Mouse (Mus musculus) G1E (cell line): Measurements from ENCODE around the gene Pfas.

Experiments
- CTCF ChIP-seq: IDR thresholded peaks from 2 replicates; pipeline ENCODE4 v1.5.1; 2012; ENCODE audit warnings: low read depth, low read length, inconsistent platforms, mixed read lengths
- GATA1 ChIP-seq: IDR thresholded peaks from 2 replicates; pipeline ENCODE4 v1.6.1; 2012; ENCODE audit warnings: borderline replicate concordance, low read length, inconsistent platforms, mixed read lengths
- GATA2 ChIP-seq: IDR thresholded peaks from 2 replicates; pipeline ENCODE4 v1.6.1; 2012; ENCODE audit warnings: low read depth, low read length, inconsistent platforms, borderline replicate concordance
- POLR2AphosphoS5 ChIP-seq: IDR thresholded peaks from 2 replicates; pipeline ENCODE4 v1.6.1; 2012; ENCODE audit warnings: low read depth, low read length, inconsistent platforms; ENCODE audit not compliant: insufficient replicate concordance
- TAL1 ChIP-seq: conservative IDR thresholded peaks from 2 replicates; pipeline ENCODE4 v1.6.1; 2012; ENCODE audit warnings: low read depth, low read length, inconsistent platforms, mixed read lengths

DNA sequence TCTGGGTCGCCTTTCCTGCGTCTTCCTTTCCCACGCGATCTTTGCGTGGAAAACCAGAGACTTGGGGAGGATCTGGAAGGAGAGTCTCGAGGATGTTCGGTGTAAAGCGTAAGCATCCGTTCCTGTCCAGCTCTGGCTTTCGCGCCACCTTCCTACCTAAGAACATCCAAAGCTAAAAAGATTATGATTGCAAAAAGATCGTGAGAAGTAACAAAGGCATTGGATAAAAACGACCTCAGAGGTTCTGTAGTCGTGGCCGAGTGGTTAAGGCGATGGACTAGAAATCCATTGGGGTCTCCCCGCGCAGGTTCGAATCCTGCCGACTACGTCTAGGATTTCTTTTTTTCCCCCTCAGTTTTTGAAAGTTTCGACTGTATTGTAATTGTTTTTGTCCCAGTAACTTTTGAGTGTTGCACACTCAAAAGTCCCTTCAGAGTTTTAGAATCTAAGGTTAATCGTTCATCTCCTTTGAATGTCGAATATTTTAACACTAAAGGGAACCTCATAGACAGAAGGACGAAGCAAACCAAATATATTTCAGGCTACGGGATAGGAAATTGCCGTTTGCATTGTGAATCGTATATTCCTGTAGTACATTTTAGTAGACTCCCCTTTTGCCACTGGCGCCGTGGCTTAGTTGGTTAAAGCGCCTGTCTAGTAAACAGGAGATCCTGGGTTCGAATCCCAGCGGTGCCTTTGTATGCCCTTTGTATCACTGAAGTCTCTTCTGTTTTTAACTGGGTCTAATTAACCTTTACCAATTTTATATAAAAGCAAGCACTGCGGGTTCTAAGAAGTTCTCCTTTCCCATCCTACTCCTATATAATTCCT, 29.2 kb upstream of the Pfas start:
- TF ChIP-seq CTCF: no peak
- no peak for TF ChIP-seq GATA2
- TF ChIP-seq POLR2AphosphoS5: no peak
- no peak for TF ChIP-seq GATA1
- no peak for TF ChIP-seq TAL1
